In the genomic region with DNA sequence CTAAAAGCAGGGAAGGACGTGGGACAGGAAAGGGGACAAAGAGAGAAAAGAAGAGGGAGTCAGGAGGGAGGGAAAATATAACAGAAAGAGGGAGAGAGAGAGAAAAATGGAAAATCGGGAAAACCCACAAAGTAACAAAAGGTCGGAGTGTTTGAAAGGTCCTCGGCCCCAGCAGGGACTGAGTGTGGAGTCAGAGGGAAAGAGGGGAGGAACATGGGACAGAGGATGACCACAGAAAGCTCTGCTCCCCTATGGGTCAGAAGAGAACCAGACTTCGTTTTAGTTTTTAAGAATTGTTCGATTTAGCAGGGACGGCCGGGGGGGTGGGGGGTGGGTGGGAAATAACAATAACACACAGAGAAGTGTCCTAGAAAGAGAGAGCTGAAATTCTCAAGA, we compare ENCODE assay signal across 12 mouse cellular contexts.
DNase-seq lines count a peak whose midpoint lies in the region; ATAC-seq and TF ChIP-seq lines count a peak whose summit lies in the region.
"Had no signal": no experiment of that assay in that cellular context is flagged by ENCODE, and none has a peak within 500 bp of the region (broad histone marks: within the 10 kb centered on the region; RNA-seq: fewer than 3 reads in every experiment).

No protein-coding gene starts in this region.

- no peak overlapping the region for H3K4me3 ChIP-seq in kidney, postnatal 0 days (replicated peaks; ENCODE audit: low read depth, low read length)
- H3K4me3 ChIP-seq in forebrain, embryonic 15.5 days = no peak overlapping the region
- H3K4me3 ChIP-seq in limb, embryonic 13.5 days = no peak overlapping the region
- H3K4me3 ChIP-seq in neural tube, embryonic 15.5 days (replicated peaks) = no peak overlapping the region

- H3K36me3 ChIP-seq in kidney, postnatal 0 days (ENCODE audit: insufficient read depth, low read length) = no peaks in the 10 kb centered on the region
- H3K36me3 ChIP-seq in forebrain, embryonic 15.5 days = no peaks in the 10 kb centered on the region
- H3K36me3 ChIP-seq in limb, embryonic 13.5 days = no peaks in the 10 kb centered on the region
- no peaks in the 10 kb centered on the region for H3K36me3 ChIP-seq in neural tube, embryonic 15.5 days

- DNase-seq in kidney, postnatal 0 days (ENCODE audit: low spot score) = no peak
- no peak for DNase-seq in kidney, postnatal 25 days
- no peak for DNase-seq in cerebellum, postnatal 36 days
- no peak for DNase-seq in lung, postnatal 25 days (ENCODE audit: low spot score)
- DNase-seq: adrenal gland, adult 2 months; kidney, adult 18-20 months had no signal

- no peaks in the 10 kb centered on the region for H3K9me3 ChIP-seq in kidney, postnatal 0 days (replicated peaks; ENCODE audit: low read length)
- H3K9me3 ChIP-seq in forebrain, embryonic 15.5 days = no peaks in the 10 kb centered on the region
- H3K9me3 ChIP-seq in limb, embryonic 13.5 days = no peaks in the 10 kb centered on the region
- H3K9me3 ChIP-seq in neural tube, embryonic 15.5 days (replicated peaks) = no peaks in the 10 kb centered on the region

- no peaks in the 10 kb centered on the region for H3K27me3 ChIP-seq in kidney, postnatal 0 days (ENCODE audit: insufficient read depth, low read length)
- H3K27me3 ChIP-seq in forebrain, embryonic 15.5 days = no peaks in the 10 kb centered on the region
- H3K27me3 ChIP-seq in limb, embryonic 13.5 days = 0 out of 2 replicates have a peak, but pooled peaks cover 3% of the 10 kb centered on the region
- no peaks in the 10 kb centered on the region for H3K27me3 ChIP-seq in neural tube, embryonic 15.5 days (replicated peaks)
- H3K27me3 ChIP-seq: CH12.LX, Patski had no signal

- ATAC-seq in kidney, postnatal 0 days (replicated peaks; ENCODE audit: low FRiP score, low read depth) = no peak
- 0 out of 2 replicates have a peak, but pooled peaks have one; percentile 11 for ATAC-seq in forebrain, embryonic 15.5 days (replicated peaks)
- no peak for ATAC-seq in limb, embryonic 13.5 days (ENCODE audit: low FRiP score, low read depth)
- 0 out of 2 replicates have a peak, but pooled peaks have one; percentile 18 for ATAC-seq in neural tube, embryonic 15.5 days (ENCODE audit: low FRiP score)
- ATAC-seq: Patski had no signal

- 48% methylated on average over 8 of the region's 8 CpGs for WGBS in kidney, postnatal 0 days
- 32% methylated on average over 8 of the region's 8 CpGs for WGBS in forebrain, embryonic 15.5 days
- WGBS in limb, embryonic 13.5 days = 70% methylated on average over 8 of the region's 8 CpGs
- WGBS in neural tube, embryonic 15.5 days = 69% methylated on average over 8 of the region's 8 CpGs

- H3K4me2 ChIP-seq in kidney, postnatal 0 days (ENCODE audit: low read length) = peak overlapping the region; percentile 50
- peak overlapping the region; percentile 49 for H3K4me2 ChIP-seq in forebrain, embryonic 15.5 days (replicated peaks)
- H3K4me2 ChIP-seq in limb, embryonic 13.5 days (replicated peaks) = peak overlapping the region; percentile 54; the same call in 1 of the 2 replicates
- 0 out of 2 replicates have a peak overlapping the region, but pooled peaks have one; percentile 49 for H3K4me2 ChIP-seq in neural tube, embryonic 15.5 days

- 0 out of 2 replicates have a peak, but pooled peaks cover 5% of the 10 kb centered on the region for H3K4me1 ChIP-seq in kidney, postnatal 0 days (replicated peaks; ENCODE audit: insufficient read depth, low read length)
- peaks cover 13% of the 10 kb centered on the region for H3K4me1 ChIP-seq in forebrain, embryonic 15.5 days
- peaks cover 13% of the 10 kb centered on the region for H3K4me1 ChIP-seq in limb, embryonic 13.5 days
- H3K4me1 ChIP-seq in neural tube, embryonic 15.5 days = no peaks in the 10 kb centered on the region; the same call in 1 of the 2 replicates

- no peak overlapping the region for H3K9ac ChIP-seq in kidney, postnatal 0 days (ENCODE audit: low read depth, low read length)
- no peak overlapping the region for H3K9ac ChIP-seq in forebrain, embryonic 15.5 days (replicated peaks)
- H3K9ac ChIP-seq in limb, embryonic 13.5 days = no peak overlapping the region
- no peak overlapping the region for H3K9ac ChIP-seq in neural tube, embryonic 15.5 days (replicated peaks)
- H3K9ac ChIP-seq: lung, embryonic 14.5 days had no signal

- no peak for TF ChIP-seq CTCF in kidney, postnatal 0 days (IDR thresholded peaks at IDR 0.05; ENCODE audit: low read depth)

- H3K27ac ChIP-seq in kidney, postnatal 0 days = no peak overlapping the region
- no peak overlapping the region for H3K27ac ChIP-seq in forebrain, embryonic 15.5 days (replicated peaks)
- H3K27ac ChIP-seq in limb, embryonic 13.5 days = no peak overlapping the region
- H3K27ac ChIP-seq in neural tube, embryonic 15.5 days (replicated peaks) = peak overlapping the region; percentile 67; the same call in 1 of the 2 replicates

Comparison
In these comparisons a context has a peak if more than half of its experiments do, and no peak if none do; other contexts are left out.
1. ATAC-seq: peak in forebrain, embryonic 15.5 days (single experiment) and neural tube, embryonic 15.5 days (single experiment); none in kidney, postnatal 0 days (single experiment) and limb, embryonic 13.5 days (single experiment).
2. Peak in every context shown above with its lines, with median percentiles within 50 percentile points of each other: H3K4me2 ChIP-seq.